Mouse (Mus musculus): ENCODE results near the gene Slit3. TPM values are rescaled to one million over a fixed set of nuclear protein-coding genes. Genes with fewer than 3 reads are reported as not detected.

The Slit3 gene
- polyA plus RNA-seq, 1 experiment from 2014 or later = 4.5 TPM

DNA sequence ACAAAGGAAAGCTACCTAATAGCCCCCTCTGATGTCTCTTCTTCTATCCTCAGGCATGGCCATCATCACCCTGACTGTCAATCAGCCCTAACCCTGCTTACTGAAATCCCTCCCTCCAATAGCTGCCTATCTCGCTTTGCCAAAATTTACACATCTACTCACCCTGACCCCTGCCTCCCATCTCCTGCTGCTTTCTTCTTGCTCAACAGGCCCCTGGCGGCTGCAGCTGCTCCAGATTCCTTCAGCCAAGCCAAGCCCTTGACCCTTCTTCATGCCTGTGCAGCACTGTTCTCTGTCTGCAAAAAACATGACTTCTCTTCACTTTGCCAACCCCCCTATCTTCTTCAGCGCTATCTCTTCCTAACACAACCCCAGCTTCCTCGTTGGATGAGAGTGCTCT lies 245.6 kb downstream of the Slit3 start:
- no peak overlapping the region for H3K27ac ChIP-seq (ENCODE audit: low read length)
- ATAC-seq = no peak
- H3K4me1 ChIP-seq (ENCODE audit: control insufficient read depth, insufficient read depth, low read length) = 0 out of 2 replicates have a peak, but pooled peaks cover 2% of the 10 kb centered on the region
- H3K4me2 ChIP-seq (ENCODE audit: low read length) = no peak overlapping the region
- H3K4me3 ChIP-seq (ENCODE audit: low read depth, low read length) = no peak overlapping the region
- H3K9me3 ChIP-seq (replicated peaks; ENCODE audit: control insufficient read depth, low read length, poor library complexity, severe bottlenecking) = no peaks in the 10 kb centered on the region
- no peaks in the 10 kb centered on the region for H3K36me3 ChIP-seq (ENCODE audit: control insufficient read depth, insufficient read depth, low read length)
- no peak overlapping the region for H3K9ac ChIP-seq (ENCODE audit: low read depth, low read length)
- peaks cover 50% of the 10 kb centered on the region for H3K27me3 ChIP-seq (ENCODE audit: control insufficient read depth, insufficient read depth, low read depth, low read length)
- 70% methylated on average over 4 of the region's 4 CpGs for WGBS

DNA sequence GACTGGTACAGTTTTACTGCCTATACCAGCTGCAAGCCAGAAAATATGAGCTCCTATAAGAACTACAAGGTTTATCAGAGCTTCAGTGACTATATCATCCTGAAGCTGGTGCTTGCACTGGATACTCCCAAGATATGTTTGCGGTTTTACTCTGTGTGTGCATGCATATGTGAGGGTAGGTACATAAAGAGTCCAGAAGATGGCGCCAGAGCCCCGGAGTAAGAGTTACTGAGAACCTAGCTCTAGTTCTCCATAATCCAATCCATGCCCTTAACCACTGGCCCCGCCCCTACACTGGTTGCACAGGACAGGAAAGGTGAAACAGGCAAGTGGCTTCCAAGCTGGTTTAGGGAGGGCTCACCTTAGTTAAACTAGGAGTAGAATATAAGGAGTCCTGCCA lies 246.2 kb downstream of the Slit3 start:
- H3K9me3 ChIP-seq (replicated peaks; ENCODE audit: control insufficient read depth, low read length, poor library complexity, severe bottlenecking) = no peaks in the 10 kb centered on the region
- no peak overlapping the region for H3K4me3 ChIP-seq (ENCODE audit: low read depth, low read length)
- H3K4me1 ChIP-seq (ENCODE audit: control insufficient read depth, insufficient read depth, low read length) = 0 out of 2 replicates have a peak, but pooled peaks cover 2% of the 10 kb centered on the region
- no peak for ATAC-seq
- H3K36me3 ChIP-seq (ENCODE audit: control insufficient read depth, insufficient read depth, low read length) = no peaks in the 10 kb centered on the region
- H3K27me3 ChIP-seq (ENCODE audit: control insufficient read depth, insufficient read depth, low read depth, low read length) = peaks cover 46% of the 10 kb centered on the region
- H3K9ac ChIP-seq (ENCODE audit: low read depth, low read length) = no peak overlapping the region
- H3K27ac ChIP-seq (ENCODE audit: low read length) = no peak overlapping the region
- no peak overlapping the region for H3K4me2 ChIP-seq (ENCODE audit: low read length)
- 83% methylated on average over 4 of the region's 4 CpGs for WGBS

DNA sequence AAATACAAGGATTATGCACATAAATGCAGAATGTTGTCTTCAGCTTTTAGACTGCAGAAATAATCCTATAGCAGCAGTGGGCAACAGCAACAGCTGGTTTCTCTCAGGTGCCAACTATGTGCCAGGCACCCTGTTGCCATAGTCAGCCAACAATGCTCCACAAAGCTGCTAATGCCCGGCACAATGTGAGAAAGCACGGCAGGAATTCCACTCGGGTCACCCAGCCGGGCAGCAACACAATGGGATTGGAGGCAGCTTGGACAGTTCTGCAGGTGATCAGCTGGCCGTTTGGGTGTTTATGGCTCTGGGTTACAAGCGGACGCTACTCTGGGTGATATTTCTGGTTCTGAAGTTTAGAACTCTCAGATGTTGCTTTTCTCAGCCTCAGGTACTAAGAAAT lies 248.9 kb downstream of the Slit3 start:
- no peak overlapping the region for H3K4me2 ChIP-seq (ENCODE audit: low read length)
- ATAC-seq = no peak
- H3K27me3 ChIP-seq (ENCODE audit: control insufficient read depth, insufficient read depth, low read depth, low read length) = peaks cover 33% of the 10 kb centered on the region
- no peak overlapping the region for H3K4me3 ChIP-seq (ENCODE audit: low read depth, low read length)
- 0 out of 2 replicates have a peak, but pooled peaks cover 2% of the 10 kb centered on the region for H3K4me1 ChIP-seq (ENCODE audit: control insufficient read depth, insufficient read depth, low read length)
- no peak overlapping the region for H3K9ac ChIP-seq (ENCODE audit: low read depth, low read length)
- H3K36me3 ChIP-seq (ENCODE audit: control insufficient read depth, insufficient read depth, low read length) = no peaks in the 10 kb centered on the region
- WGBS = 22% methylated on average over 7 of the region's 7 CpGs
- H3K27ac ChIP-seq (ENCODE audit: low read length) = no peak overlapping the region
- H3K9me3 ChIP-seq (replicated peaks; ENCODE audit: control insufficient read depth, low read length, poor library complexity, severe bottlenecking) = no peaks in the 10 kb centered on the region

- Histone ChIP-seq H3K9ac (ENCODE audit: low read depth, low read length) (no peak overlapping the region), H3K4me2 (ENCODE audit: low read length) (no peak overlapping the region), H3K4me3 (ENCODE audit: low read depth, low read length) (no peak overlapping the region), H3K36me3 (ENCODE audit: control insufficient read depth, insufficient read depth, low read length) (no peaks in the 10 kb centered on the region), H3K4me1 (ENCODE audit: control insufficient read depth, insufficient read depth, low read length) (0 out of 2 replicates have a peak, but pooled peaks cover 2% of the 10 kb centered on the region), H3K9me3 (replicated peaks; ENCODE audit: control insufficient read depth, low read length, poor library complexity, severe bottlenecking) (no peaks in the 10 kb centered on the region), H3K27me3 (ENCODE audit: control insufficient read depth, insufficient read depth, low read depth, low read length) (peaks cover 38% of the 10 kb centered on the region), H3K27ac (ENCODE audit: low read length) (no peak overlapping the region)
- WGBS = 12% methylated on average over 5 of the region's 5 CpGs
- no peak for ATAC-seq
Measured at GRCm38 (mm10) chr11:35370705-35371104, 249.7 kb downstream of the Slit3 start.

- Histone ChIP-seq H3K36me3 (ENCODE audit: control insufficient read depth, insufficient read depth, low read length) (no peaks in the 10 kb centered on the region), H3K9me3 (replicated peaks; ENCODE audit: control insufficient read depth, low read length, poor library complexity, severe bottlenecking) (no peaks in the 10 kb centered on the region), H3K27me3 (ENCODE audit: control insufficient read depth, insufficient read depth, low read depth, low read length) (peaks cover 24% of the 10 kb centered on the region), H3K4me1 (ENCODE audit: control insufficient read depth, insufficient read depth, low read length) (0 out of 2 replicates have a peak, but pooled peaks cover 2% of the 10 kb centered on the region), H3K4me2 (ENCODE audit: low read length) (no peak overlapping the region), H3K27ac (ENCODE audit: low read length) (no peak overlapping the region), H3K9ac (ENCODE audit: low read depth, low read length) (no peak overlapping the region), H3K4me3 (ENCODE audit: low read depth, low read length) (no peak overlapping the region)
- no peak for ATAC-seq
- WGBS = 90% methylated on average over 3 of the region's 3 CpGs
Measured at GRCm38 (mm10) chr11:35372410-35372809, 251.4 kb downstream of the Slit3 start.

- no peak for ATAC-seq
- Histone ChIP-seq H3K36me3 (ENCODE audit: control insufficient read depth, insufficient read depth, low read length) (no peaks in the 10 kb centered on the region), H3K4me1 (ENCODE audit: control insufficient read depth, insufficient read depth, low read length) (0 out of 2 replicates have a peak, but pooled peaks cover 2% of the 10 kb centered on the region), H3K27ac (ENCODE audit: low read length) (no peak overlapping the region), H3K9me3 (replicated peaks; ENCODE audit: control insufficient read depth, low read length, poor library complexity, severe bottlenecking) (no peaks in the 10 kb centered on the region), H3K4me3 (ENCODE audit: low read depth, low read length) (no peak overlapping the region), H3K27me3 (ENCODE audit: control insufficient read depth, insufficient read depth, low read depth, low read length) (peaks cover 22% of the 10 kb centered on the region), H3K9ac (ENCODE audit: low read depth, low read length) (no peak overlapping the region), H3K4me2 (ENCODE audit: low read length) (no peak overlapping the region)
- 67% methylated on average over 4 of the region's 4 CpGs for WGBS
Measured at GRCm38 (mm10) chr11:35375072-35375471, 254.0 kb downstream of the Slit3 start.

GRCm38 (mm10) chr11:35378802-35379201 lies 257.8 kb downstream of the Slit3 start:
- 82% methylated on average over 7 of the region's 7 CpGs for WGBS
- no peaks in the 10 kb centered on the region for H3K9me3 ChIP-seq (replicated peaks; ENCODE audit: control insufficient read depth, low read length, poor library complexity, severe bottlenecking)
- no peak overlapping the region for H3K4me2 ChIP-seq (ENCODE audit: low read length)
- H3K27ac ChIP-seq (ENCODE audit: low read length) = no peak overlapping the region
- H3K4me1 ChIP-seq (ENCODE audit: control insufficient read depth, insufficient read depth, low read length) = no peaks in the 10 kb centered on the region
- no peak overlapping the region for H3K4me3 ChIP-seq (ENCODE audit: low read depth, low read length)
- ATAC-seq = no peak
- H3K9ac ChIP-seq (ENCODE audit: low read depth, low read length) = no peak overlapping the region
- H3K27me3 ChIP-seq (ENCODE audit: control insufficient read depth, insufficient read depth, low read depth, low read length) = peaks cover 14% of the 10 kb centered on the region
- no peaks in the 10 kb centered on the region for H3K36me3 ChIP-seq (ENCODE audit: control insufficient read depth, insufficient read depth, low read length)

GRCm38 (mm10) chr11:35379407-35379806 lies 258.4 kb downstream of the Slit3 start:
- WGBS = 88% methylated on average over 7 of the region's 7 CpGs
- H3K4me3 ChIP-seq (ENCODE audit: low read depth, low read length) = no peak overlapping the region
- no peaks in the 10 kb centered on the region for H3K36me3 ChIP-seq (ENCODE audit: control insufficient read depth, insufficient read depth, low read length)
- peaks cover 14% of the 10 kb centered on the region for H3K27me3 ChIP-seq (ENCODE audit: control insufficient read depth, insufficient read depth, low read depth, low read length)
- H3K9me3 ChIP-seq (replicated peaks; ENCODE audit: control insufficient read depth, low read length, poor library complexity, severe bottlenecking) = no peaks in the 10 kb centered on the region
- H3K9ac ChIP-seq (ENCODE audit: low read depth, low read length) = no peak overlapping the region
- H3K27ac ChIP-seq (ENCODE audit: low read length) = no peak overlapping the region
- ATAC-seq = no peak
- no peaks in the 10 kb centered on the region for H3K4me1 ChIP-seq (ENCODE audit: control insufficient read depth, insufficient read depth, low read length)
- H3K4me2 ChIP-seq (ENCODE audit: low read length) = no peak overlapping the region

GRCm38 (mm10) chr11:35380766-35381165 lies 259.7 kb downstream of the Slit3 start:
- Histone ChIP-seq H3K4me3 (ENCODE audit: low read depth, low read length) (no peak overlapping the region), H3K27me3 (ENCODE audit: control insufficient read depth, insufficient read depth, low read depth, low read length) (peaks cover 5% of the 10 kb centered on the region), H3K27ac (ENCODE audit: low read length) (no peak overlapping the region), H3K9me3 (replicated peaks; ENCODE audit: control insufficient read depth, low read length, poor library complexity, severe bottlenecking) (no peaks in the 10 kb centered on the region), H3K36me3 (ENCODE audit: control insufficient read depth, insufficient read depth, low read length) (no peaks in the 10 kb centered on the region), H3K9ac (ENCODE audit: low read depth, low read length) (no peak overlapping the region), H3K4me1 (ENCODE audit: control insufficient read depth, insufficient read depth, low read length) (no peaks in the 10 kb centered on the region), H3K4me2 (ENCODE audit: low read length) (no peak overlapping the region)
- 86% methylated on average over 1 of the region's 1 CpGs for WGBS
- no peak for ATAC-seq

All from midbrain, embryonic 16.5 days (tissue).